Mouse (Mus musculus) splenic B cell, adult 2 months (primary cell): ENCODE data around the gene Snn.

Experiments used
- DNase-seq: peaks from one replicate; pipeline ENCODE4 v3.0.0-alpha.2; 2011; ENCODE audit warnings: low read depth, low spot score
- H3K27me3 ChIP-seq: 2 replicates; pipeline ENCODE4 v1.6.1; 2012; ENCODE audit warnings: mild to moderate bottlenecking, low read length, moderate library complexity, mixed read lengths; ENCODE audit not compliant: control insufficient read depth, poor library complexity, insufficient read depth, severe bottlenecking
- H3K36me3 ChIP-seq: 2 replicates; pipeline ENCODE4 v1.6.1; 2012; ENCODE audit warnings: mild to moderate bottlenecking, low read length, moderate library complexity, mixed read lengths; ENCODE audit not compliant: control insufficient read depth, poor library complexity, insufficient read depth, severe bottlenecking

The Snn gene

GRCm38 (mm10) chr16:11086299-11086698 is 25.6 kb downstream of the Snn start:
- DNase-seq: no peak
- no peaks in the 10 kb centered on the region for H3K27me3 ChIP-seq
- H3K36me3 ChIP-seq: peaks cover 14% of the 10 kb centered on the region

GRCm38 (mm10) chr16:11086856-11087588 is 26.3 kb downstream of the Snn start:
- DNase-seq: peak; percentile 62
- Histone ChIP-seq H3K36me3 (peaks cover 14% of the 10 kb centered on the region), H3K27me3 (no peaks in the 10 kb centered on the region)

DNA sequence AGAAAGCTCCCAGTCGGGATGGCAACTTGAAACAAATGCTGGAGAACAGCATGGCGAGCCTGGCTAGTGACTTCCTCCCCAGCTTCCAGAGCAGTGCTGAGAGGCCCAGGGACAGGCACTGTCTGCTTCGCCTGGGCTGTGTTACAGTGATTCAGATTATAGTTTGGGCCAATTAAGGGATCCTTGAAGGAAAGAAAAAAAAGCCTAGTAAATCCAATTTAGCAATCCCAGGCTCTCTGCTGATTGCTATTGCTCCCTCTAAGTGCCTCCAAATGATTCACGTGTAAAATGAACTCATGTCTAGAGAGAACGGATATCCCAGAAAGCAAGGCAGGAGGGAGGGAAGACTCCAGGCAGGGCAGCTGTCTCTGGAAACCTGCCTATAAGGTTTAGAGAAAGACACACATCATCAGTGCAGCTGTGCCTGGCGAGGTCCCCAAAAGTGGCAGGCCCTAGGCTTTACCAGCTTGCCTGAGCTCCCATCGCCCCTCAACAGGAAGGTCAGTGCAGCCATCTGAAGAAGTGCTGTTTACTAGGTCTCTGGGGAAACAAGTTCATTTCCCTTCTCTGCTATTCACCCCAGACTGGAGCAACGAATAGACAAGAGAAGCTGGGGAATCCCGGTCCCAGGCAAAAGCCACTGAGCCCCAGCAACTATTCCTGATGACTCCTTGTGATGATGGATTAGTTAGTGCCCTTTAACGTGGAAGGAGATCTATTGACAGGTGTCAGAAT is 30.3 kb downstream of the Snn start:
- DNase-seq: peak; percentile 69
- Histone ChIP-seq H3K27me3 (no peaks in the 10 kb centered on the region), H3K36me3 (peaks cover 6% of the 10 kb centered on the region)

- DNase-seq: no peak
- no peaks in the 10 kb centered on the region for H3K27me3 ChIP-seq
- H3K36me3 ChIP-seq: peaks cover 6% of the 10 kb centered on the region
Observed at GRCm38 (mm10) chr16:11092061-11092460, 31.3 kb downstream of the Snn start.

GRCm38 (mm10) chr16:11092523-11092922 is 31.8 kb downstream of the Snn start:
- peak; percentile 58 for DNase-seq
- Histone ChIP-seq H3K36me3 (peaks cover 6% of the 10 kb centered on the region), H3K27me3 (no peaks in the 10 kb centered on the region)

DNA sequence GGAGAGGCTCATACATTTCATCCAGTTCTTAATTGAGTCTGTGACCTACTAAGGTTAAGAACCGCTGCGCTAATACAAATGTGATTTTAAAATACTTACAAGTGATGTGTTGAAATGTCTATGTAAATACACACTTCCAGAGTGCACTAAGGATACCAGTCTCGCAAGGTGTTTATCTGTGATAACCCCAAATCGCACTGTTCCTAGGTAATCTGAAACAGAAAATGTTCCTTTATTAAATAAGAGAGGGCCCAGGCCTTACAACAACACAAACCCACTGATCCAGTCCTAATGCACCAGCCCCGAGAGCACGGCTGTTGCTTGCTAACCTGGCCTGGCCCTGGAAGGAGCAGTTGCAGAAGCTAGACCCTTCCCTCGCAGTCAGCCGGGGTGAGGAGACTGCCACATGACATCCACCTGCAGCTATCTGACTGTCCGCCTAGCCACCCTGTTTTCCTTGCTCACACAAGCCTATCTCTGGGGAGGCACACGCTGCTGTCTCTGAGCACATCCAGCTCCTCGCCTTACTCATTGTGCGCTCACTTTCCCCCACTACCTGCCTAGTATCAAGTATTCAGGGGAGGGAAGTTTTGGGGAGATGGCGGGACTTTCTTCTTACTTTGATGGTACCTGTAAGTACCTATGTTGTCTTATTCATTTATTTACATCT is 33.1 kb downstream of the Snn start:
- H3K36me3 ChIP-seq: peaks cover under 1% of the 10 kb centered on the region; the same call in 1 of the 2 replicates
- no peaks in the 10 kb centered on the region for H3K27me3 ChIP-seq
- no peak for DNase-seq

- no peak for DNase-seq
- Histone ChIP-seq H3K27me3 (no peaks in the 10 kb centered on the region), H3K36me3 (peaks cover 2% of the 10 kb centered on the region; the same call in 1 of the 2 replicates)
Observed at GRCm38 (mm10) chr16:11097301-11097700, 36.6 kb downstream of the Snn start.

GRCm38 (mm10) chr16:11104905-11105304 is 44.2 kb downstream of the Snn start:
- H3K36me3 ChIP-seq: peaks cover 4% of the 10 kb centered on the region
- peak; percentile 22 for DNase-seq
- no peaks in the 10 kb centered on the region for H3K27me3 ChIP-seq

DNA sequence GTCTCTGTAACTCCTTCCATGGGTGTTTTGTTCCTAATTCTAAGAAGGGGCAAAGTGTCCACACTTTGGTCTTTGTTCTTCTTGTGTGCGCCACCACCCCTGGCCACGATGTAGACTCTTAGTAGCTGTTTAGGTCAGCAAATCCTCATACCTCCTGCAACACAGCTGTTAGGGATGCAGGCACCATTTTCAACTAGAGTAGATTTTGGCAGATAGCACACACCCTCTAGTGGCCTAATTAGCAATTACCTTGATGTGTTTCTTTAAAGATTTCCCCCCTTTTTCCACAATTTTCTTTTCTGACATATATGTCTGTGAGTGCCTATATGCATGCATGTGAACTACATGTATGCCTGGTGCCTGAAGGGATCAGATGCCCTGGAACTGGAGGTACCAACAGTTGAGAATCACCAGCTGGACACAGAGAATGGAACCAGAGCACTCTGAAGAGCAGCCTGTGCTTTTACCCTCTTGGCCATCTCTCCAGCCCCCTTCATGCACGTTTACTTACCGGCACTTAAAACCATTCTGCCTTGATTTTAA is 48.5 kb downstream of the Snn start:
- no peaks in the 10 kb centered on the region for H3K27me3 ChIP-seq
- peak; percentile 75 for DNase-seq
- H3K36me3 ChIP-seq: no peaks in the 10 kb centered on the region; the same call in 1 of the 2 replicates

DNA sequence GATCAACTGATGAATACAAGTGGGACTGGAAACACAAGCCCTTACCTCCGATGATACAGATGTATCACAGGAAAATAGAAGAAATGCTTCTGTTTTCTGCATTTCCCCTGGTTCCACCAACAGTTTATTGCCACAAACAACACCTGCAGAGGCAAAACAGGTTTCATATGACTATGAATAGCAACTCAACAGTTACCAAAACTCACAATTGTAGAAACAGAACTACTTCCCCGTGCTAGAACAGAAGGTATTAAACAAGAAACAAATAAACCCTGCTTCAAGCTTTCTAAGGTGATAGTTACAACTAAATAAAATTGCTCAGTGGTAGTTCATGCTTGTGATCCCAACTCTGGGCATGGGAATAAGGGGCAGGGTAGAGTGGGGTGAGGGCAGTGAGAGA is 61.9 kb downstream of the Snn start:
- no peaks in the 10 kb centered on the region for H3K27me3 ChIP-seq
- no peak for DNase-seq
- peaks cover 4% of the 10 kb centered on the region; the same call in 1 of the 2 replicates for H3K36me3 ChIP-seq

DNA sequence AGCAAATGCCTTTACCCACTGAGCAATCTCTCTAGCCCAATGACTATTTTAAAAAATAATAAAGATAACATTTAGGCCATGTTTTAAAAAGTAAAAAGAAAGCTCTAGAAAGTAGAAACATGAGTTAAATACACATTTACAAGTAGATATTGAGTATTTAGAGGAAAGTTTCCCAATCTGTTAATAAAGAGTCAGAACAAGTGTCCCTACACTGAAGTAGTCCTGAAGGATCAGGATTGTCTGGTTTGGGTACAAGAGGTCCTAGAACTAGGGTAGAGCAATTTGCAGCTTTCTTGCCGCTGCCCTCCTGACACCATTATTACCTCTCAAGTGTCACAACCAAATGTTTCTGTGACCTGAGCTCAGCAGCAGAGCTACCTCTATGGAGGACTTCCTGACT is 63.4 kb downstream of the Snn start:
- peaks cover 4% of the 10 kb centered on the region; the same call in 1 of the 2 replicates for H3K36me3 ChIP-seq
- DNase-seq: no peak

More for the DNA sequence above, 63.4 kb downstream of the Snn start:
- H3K27me3 ChIP-seq: no peaks in the 10 kb centered on the region
